Mouse (Mus musculus): ENCODE data around the gene Otogl. TPM values are rescaled to one million over a fixed set of nuclear protein-coding genes. Genes with fewer than 3 reads are reported as not detected.

The Otogl gene
- polyA plus RNA-seq, 1 experiment from 2014 or later, result not detected

Other genes with a start within 250 kb of the Otogl start
- 0.03 TPM in 1 of 2 replicates, not detected in the other for gene Ptprq, start 192.1 kb downstream of the Otogl start, polyA plus RNA-seq (2015; fragmentation: Nextera tagmentation; extraction: Ambion mirVana)